Mouse (Mus musculus) lung, postnatal 4 days (tissue): ENCODE measurements around the gene Apom.
"Not testable (repeated sequence)": the region's sequence is repeated elsewhere in the genome, so short reads cannot be mapped to it uniquely, and the experiment has no call there.

Source experiments
- DNase-seq, 2 experiments: peaks; one replicate each; pipeline ENCODE4 v3.0.0; 2021

Gene Apom

GRCm38 (mm10) chr17:35127017-35127416 lies 4.8 kb downstream of the Apom start:
- DNase-seq: no peak

- DNase-seq: peak; percentile 85 to 88
These were observed 5.6 kb downstream of the Apom start, which contains the start of gene D17H6S53E for GRCm38 (mm10) chr17:35126206-35126611. TSS of gene D17H6S53E (plus strand) at chr17:35126373.

GRCm38 (mm10) chr17:35125578-35125977 lies 6.3 kb downstream of the Apom start:
- DNase-seq: no peak

- DNase-seq: no peak
These were observed 6.8 kb downstream of the Apom start for GRCm38 (mm10) chr17:35125081-35125480.

GRCm38 (mm10) chr17:35124261-35124896 lies 7.5 kb downstream of the Apom start:
- DNase-seq: not testable (repeated sequence)

- not testable (repeated sequence) for DNase-seq
These were observed 8.6 kb downstream of the Apom start for GRCm38 (mm10) chr17:35123287-35123686.

- DNase-seq: peak; percentile 63 to 65
These were observed 10.0 kb downstream of the Apom start, which contains the start of gene Csnk2b for GRCm38 (mm10) chr17:35121871-35122303. TSS of gene Csnk2b (minus strand) at chr17:35122053.

- DNase-seq: peak; percentile 97 to 99
These were observed 10.6 kb downstream of the Apom start, which contains the start of gene Gpank1 for GRCm38 (mm10) chr17:35121143-35121799. TSS of gene Gpank1 (plus strand) at chr17:35121455.

GRCm38 (mm10) chr17:35120745-35121142 lies 11.1 kb downstream of the Apom start:
- DNase-seq: no peak

GRCm38 (mm10) chr17:35115046-35116019 lies 16.5 kb downstream of the Apom start, which contains the start of gene Ly6g5b:
TSS of gene Ly6g5b (minus strand) at chr17:35115428.
- DNase-seq: peak; percentile 50 to 51

- DNase-seq: no peak
These were observed 20.1 kb downstream of the Apom start for GRCm38 (mm10) chr17:35111774-35112173.

- no peak for DNase-seq
These were observed 23.8 kb downstream of the Apom start, which contains the start of gene Ly6g5c for GRCm38 (mm10) chr17:35108097-35108496. TSS of gene Ly6g5c (plus strand) at chr17:35108279.

GRCm38 (mm10) chr17:35106522-35106921 lies 25.3 kb downstream of the Apom start:
- no peak for DNase-seq

- peak; percentile 50 to 52 for DNase-seq
These were observed 26.0 kb downstream of the Apom start for GRCm38 (mm10) chr17:35105740-35106389.

- no peak for DNase-seq
These were observed 27.1 kb downstream of the Apom start for GRCm38 (mm10) chr17:35104754-35105153.

- no peak for DNase-seq
These were observed 27.8 kb downstream of the Apom start for GRCm38 (mm10) chr17:35104079-35104478.

GRCm38 (mm10) chr17:35103221-35103690 lies 28.6 kb downstream of the Apom start:
- DNase-seq: no peak

- DNase-seq: no peak
These were observed 29.6 kb downstream of the Apom start for GRCm38 (mm10) chr17:35102299-35102698.

- no peak for DNase-seq
These were observed 30.7 kb downstream of the Apom start for GRCm38 (mm10) chr17:35101161-35101560.

- DNase-seq: no peak
These were observed 31.6 kb downstream of the Apom start for GRCm38 (mm10) chr17:35100196-35100765.

GRCm38 (mm10) chr17:35097164-35097655 lies 34.6 kb downstream of the Apom start:
- peak; percentile 20 to 39 for DNase-seq

- no peak for DNase-seq
These were observed 35.3 kb downstream of the Apom start for GRCm38 (mm10) chr17:35096597-35096996.
